In the genomic region with DNA sequence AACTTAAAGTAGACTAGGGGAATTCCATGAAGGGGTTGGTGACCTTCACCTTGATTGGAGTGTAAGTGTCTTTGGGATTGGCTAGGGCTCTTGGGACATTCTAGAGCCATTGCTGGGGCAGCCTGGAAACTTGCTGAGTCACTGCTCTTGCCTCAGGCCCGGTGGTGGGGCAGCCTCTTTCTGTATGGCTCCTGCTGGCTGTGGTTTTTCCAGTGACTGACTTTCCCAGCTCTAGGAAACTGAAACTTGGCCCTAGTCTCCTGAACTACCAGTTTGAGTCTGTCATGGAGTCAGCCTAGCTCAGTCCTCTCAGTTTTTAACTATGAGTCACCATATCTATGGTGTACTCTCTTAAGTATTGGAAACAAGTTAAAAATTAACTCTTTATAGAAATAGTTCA, we compare ENCODE assay signal across 19 mouse cellular contexts.
DNase-seq lines count a peak whose midpoint lies in the region; ATAC-seq and TF ChIP-seq lines count a peak whose summit lies in the region.
"Had no signal": no experiment of that assay in that cellular context is flagged by ENCODE, and none has a peak within 500 bp of the region (broad histone marks: within the 10 kb centered on the region; RNA-seq: fewer than 3 reads in every experiment).

No protein-coding gene starts in this region.

- H3K27me3 ChIP-seq in kidney, embryonic 16.5 days (ENCODE audit: insufficient read depth, low read length) = no peaks in the 10 kb centered on the region
- H3K27me3 ChIP-seq: hindbrain, embryonic 13.5 days; liver, embryonic 15.5 days; megakaryocyte, embryonic 14.5 days; neural tube, embryonic 12.5 days; stomach, embryonic 15.5 days had no signal

- intact Hi-C loops in left cerebral cortex, adult 2 months (cut with DNase I) = no loop called here

- no peak overlapping the region for H3K4me3 ChIP-seq in kidney, embryonic 16.5 days (ENCODE audit: low read length)
- H3K4me3 ChIP-seq in left cerebral cortex, adult 2 months = no peak overlapping the region
- H3K4me3 ChIP-seq: gastrocnemius, adult 2 months; hindbrain, embryonic 13.5 days; liver, embryonic 15.5 days; megakaryocyte, embryonic 14.5 days; neural tube, embryonic 12.5 days; stomach, embryonic 15.5 days had no signal

- H3K36me3 ChIP-seq in kidney, embryonic 16.5 days (ENCODE audit: insufficient read depth, low read length) = no peaks in the 10 kb centered on the region
- H3K36me3 ChIP-seq: hindbrain, embryonic 13.5 days; liver, embryonic 15.5 days; neural tube, embryonic 12.5 days; stomach, embryonic 15.5 days had no signal

- H3K9ac ChIP-seq in kidney, embryonic 16.5 days (replicated peaks; ENCODE audit: low read length) = no peak overlapping the region
- H3K9ac ChIP-seq: forebrain, postnatal 0 days; hindbrain, embryonic 13.5 days; liver, embryonic 15.5 days; neural tube, embryonic 12.5 days; stomach, embryonic 15.5 days had no signal

- H3K4me2 ChIP-seq in kidney, embryonic 16.5 days (replicated peaks; ENCODE audit: low read depth, low read length) = no peak overlapping the region
- H3K4me2 ChIP-seq: hindbrain, embryonic 13.5 days; liver, embryonic 15.5 days; neural tube, embryonic 12.5 days; stomach, embryonic 15.5 days had no signal

- H3K27ac ChIP-seq in kidney, embryonic 16.5 days (ENCODE audit: low read length) = no peak overlapping the region
- no peak overlapping the region for H3K27ac ChIP-seq in left cerebral cortex, adult 2 months
- H3K27ac ChIP-seq: gastrocnemius, adult 2 months; hindbrain, embryonic 13.5 days; liver, embryonic 15.5 days; neural tube, embryonic 12.5 days; stomach, embryonic 15.5 days had no signal

- no peak for DNase-seq in kidney, adult 9 months
- peak; percentile 93 for DNase-seq in Muller cell, postnatal 12 days (ENCODE audit: inconsistent ontology term)
- peak; percentile 88 for DNase-seq in fibroblast of lung, adult 2 months (ENCODE audit: low read depth)
- no peak for DNase-seq in left cerebral cortex, adult 2 months (ENCODE audit: extremely low spot score in 1 of 2, low spot score in 2 of 2)
- no peak for DNase-seq in heart, adult 18-20 months
- no peak for DNase-seq in liver
- DNase-seq: cerebellum, adult 8-10 months; forebrain, postnatal 0 days; gastrocnemius, adult 2 months; kidney, adult 11 months; thymus, postnatal 14 days had no signal

- H3K4me1 ChIP-seq in kidney, embryonic 16.5 days (ENCODE audit: insufficient read depth, low read length) = no peaks in the 10 kb centered on the region
- H3K4me1 ChIP-seq: hindbrain, embryonic 13.5 days; liver, embryonic 15.5 days; megakaryocyte, embryonic 14.5 days; neural tube, embryonic 12.5 days; stomach, embryonic 15.5 days had no signal

- no peak for TF ChIP-seq CTCF in left cerebral cortex, adult 2 months (IDR thresholded peaks at IDR 0.05)

- no peaks in the 10 kb centered on the region for H3K9me3 ChIP-seq in kidney, embryonic 16.5 days (ENCODE audit: low read length)
- H3K9me3 ChIP-seq: hindbrain, embryonic 13.5 days; liver, embryonic 15.5 days; megakaryocyte, embryonic 14.5 days; neural tube, embryonic 12.5 days; stomach, embryonic 15.5 days had no signal

- peak; percentile 65; the same call in 1 of the 2 replicates for ATAC-seq in kidney, embryonic 16.5 days (ENCODE audit: low FRiP score, low TSS enrichment)
- ATAC-seq: CD4-positive, CD25-positive, alpha-beta regulatory T cell, adult 4 months; forebrain, postnatal 0 days; lung, postnatal 0 days had no signal

- WGBS in kidney, embryonic 16.5 days = 31% methylated on average over 1 of the region's 1 CpGs

Comparison
In these comparisons a context has a peak if more than half of its experiments do, and no peak if none do; other contexts are left out.
1. DNase-seq: peak in Muller cell, postnatal 12 days (single experiment) and fibroblast of lung, adult 2 months (single experiment); none in kidney, adult 9 months (single experiment), left cerebral cortex, adult 2 months (0 of 2), heart, adult 18-20 months (0 of 2) and liver (single experiment).